Mouse (Mus musculus): ENCODE data around the gene Gm21190. TPM values are rescaled to one million over a fixed set of nuclear protein-coding genes. Genes with fewer than 3 reads are reported as not detected.
"Not testable (repeated sequence)": the region's sequence is repeated elsewhere in the genome, so short reads cannot be mapped to it uniquely, and the experiment has no call there.

Gene Gm21190
- polyA plus RNA-seq (2015; fragmentation: Nextera tagmentation; extraction: Ambion mirVana) = not detected in 2 replicates

GRCm38 (mm10) chr5:15529122-15529521 lies at the start of gene Gm21190:
Gm21190 (minus strand) TSS chr5:15529222.
- peaks cover 27% of the 10 kb centered on the region for H3K9me3 ChIP-seq
- H3K27ac ChIP-seq; ATAC-seq; H3K9ac ChIP-seq (replicated peaks); H3K4me3 ChIP-seq (replicated peaks); H3K4me2 ChIP-seq (replicated peaks); H3K36me3 ChIP-seq; H3K4me1 ChIP-seq (replicated peaks); H3K27me3 ChIP-seq: not testable (repeated sequence)
- WGBS = no CpG with 5 or more reads among the region's 1 CpGs

DNA sequence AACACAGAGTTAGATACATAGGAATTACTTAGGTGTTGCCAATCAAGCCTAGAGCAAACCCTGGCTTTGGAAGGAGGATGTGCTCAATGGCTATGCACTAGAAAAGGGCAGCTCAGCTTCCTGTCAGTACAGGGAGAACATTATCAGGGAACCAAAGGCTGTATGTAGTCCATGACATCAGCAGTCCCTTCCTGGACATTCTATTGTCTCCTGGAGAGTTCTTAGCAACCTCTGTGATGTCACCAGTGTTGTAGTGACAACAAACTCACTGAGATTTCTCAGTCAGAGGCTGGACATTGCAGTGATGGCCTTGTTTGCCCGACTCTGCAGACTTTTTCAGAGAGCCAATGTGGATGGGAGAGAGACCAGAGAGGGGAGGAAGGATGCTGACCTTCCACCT lies 48.0 kb upstream of the Gm21190 start, which contains the start of gene Gm21083:
Gene Gm21083 (plus strand): TSS at position 301 of the 400 bp plus-strand sequence.
- H3K27ac ChIP-seq; H3K4me2 ChIP-seq (replicated peaks); H3K4me3 ChIP-seq (replicated peaks); H3K4me1 ChIP-seq (replicated peaks); H3K27me3 ChIP-seq; ATAC-seq; H3K9ac ChIP-seq (replicated peaks); H3K36me3 ChIP-seq: not testable (repeated sequence)
- WGBS = 67% methylated on average over 1 of the region's 1 CpGs
- H3K9me3 ChIP-seq = peaks cover 13% of the 10 kb centered on the region; the same call in 1 of the 2 replicates

DNA sequence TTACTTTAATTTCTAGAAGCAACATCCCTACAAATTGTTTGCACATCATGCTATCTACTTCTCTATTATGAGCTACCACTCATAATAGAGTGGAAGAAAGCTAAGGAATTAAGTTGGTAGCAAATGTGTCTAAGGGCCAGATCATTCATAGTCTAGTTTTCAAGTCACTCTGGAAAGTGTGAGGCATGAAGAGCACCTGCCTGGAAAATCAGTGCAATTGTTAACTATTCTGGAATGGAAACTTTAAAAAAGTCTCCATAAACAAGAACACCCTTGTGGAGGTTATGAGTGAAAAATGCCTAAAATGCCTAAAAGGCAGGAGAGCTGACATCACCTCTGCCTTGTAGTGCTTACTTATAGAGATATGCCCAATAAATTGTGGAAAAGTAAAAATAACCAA lies 44.7 kb upstream of the Gm21190 start:
- H3K9ac ChIP-seq (replicated peaks); H3K36me3 ChIP-seq; ATAC-seq; H3K4me1 ChIP-seq (replicated peaks); H3K4me3 ChIP-seq (replicated peaks); H3K4me2 ChIP-seq (replicated peaks); H3K27me3 ChIP-seq; H3K27ac ChIP-seq: not testable (repeated sequence)
- peaks cover 12% of the 10 kb centered on the region; the same call in 1 of the 2 replicates for H3K9me3 ChIP-seq

DNA sequence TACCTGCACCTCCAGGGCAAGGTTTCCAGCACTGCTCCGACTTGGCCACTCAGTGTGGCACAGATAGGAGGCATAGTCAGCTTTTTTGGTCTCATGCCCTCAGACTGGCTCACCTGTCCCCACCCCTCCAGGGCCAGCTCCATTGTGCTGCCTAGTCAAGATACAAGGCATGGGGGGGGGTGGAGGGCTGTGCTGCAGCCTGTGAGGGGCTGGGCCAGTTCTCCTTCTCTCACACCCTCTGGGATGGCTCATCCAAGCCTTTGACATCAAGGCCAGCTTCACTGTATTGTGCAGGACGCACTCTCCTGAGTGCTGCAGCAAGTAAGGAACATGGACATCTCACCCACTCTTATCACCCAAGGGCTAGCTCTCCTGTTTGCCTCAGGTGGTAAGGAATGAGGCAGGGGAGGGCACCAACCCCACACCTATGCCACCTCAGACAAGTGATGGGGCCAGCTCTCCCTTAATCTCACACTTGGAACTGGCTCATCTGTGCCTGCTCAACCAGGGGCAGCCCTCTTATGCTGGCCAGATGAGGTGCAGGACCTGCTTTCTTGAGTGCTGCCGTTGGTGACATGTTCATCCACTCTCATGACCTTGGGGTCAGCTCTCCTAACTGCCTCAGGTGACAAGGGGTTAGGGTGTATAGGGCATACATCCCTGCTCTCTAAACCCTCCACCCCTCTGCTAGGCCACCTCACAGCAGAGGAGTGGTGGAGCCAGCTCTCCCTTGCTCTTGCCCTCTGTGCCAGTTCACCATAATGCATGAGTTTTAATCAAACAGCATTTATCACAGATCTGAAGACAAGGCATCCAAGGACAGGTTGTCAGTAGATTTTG lies 32.6 kb upstream of the Gm21190 start:
- H3K9ac ChIP-seq (replicated peaks); H3K36me3 ChIP-seq; H3K4me2 ChIP-seq (replicated peaks); H3K4me3 ChIP-seq (replicated peaks); H3K27me3 ChIP-seq; H3K27ac ChIP-seq; H3K4me1 ChIP-seq (replicated peaks): not testable (repeated sequence)
- WGBS = 83% methylated on average over 3 of the region's 3 CpGs
- H3K9me3 ChIP-seq = peaks cover 16% of the 10 kb centered on the region
- ATAC-seq = peak; percentile 63

DNA sequence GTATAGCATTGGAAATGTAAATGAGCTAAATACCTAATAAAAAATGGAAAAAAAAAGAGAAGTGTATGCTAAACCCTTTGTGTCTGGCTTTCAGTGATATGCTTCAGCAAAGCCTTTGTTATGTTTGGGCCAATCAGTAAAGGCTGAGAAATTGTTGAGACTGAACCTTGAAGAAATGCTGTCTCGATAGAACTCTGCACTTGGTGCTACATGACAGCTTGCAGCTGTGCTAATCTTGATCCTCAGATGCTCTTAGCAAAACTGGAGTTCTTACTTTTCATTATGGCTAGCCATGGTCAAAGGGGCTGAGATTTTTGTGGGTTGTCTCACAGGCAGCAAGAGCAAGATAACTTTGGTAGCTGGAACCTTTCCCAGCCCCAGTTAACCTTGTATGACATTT lies 29.6 kb upstream of the Gm21190 start:
- not testable (repeated sequence) for H3K4me1 ChIP-seq (replicated peaks); ATAC-seq; H3K4me3 ChIP-seq (replicated peaks); H3K9ac ChIP-seq (replicated peaks); H3K27me3 ChIP-seq; H3K36me3 ChIP-seq; H3K4me2 ChIP-seq (replicated peaks); H3K27ac ChIP-seq
- WGBS = 79% methylated on average over 1 of the region's 1 CpGs
- H3K9me3 ChIP-seq = peaks cover 22% of the 10 kb centered on the region

- not testable (repeated sequence) for ATAC-seq; H3K9ac ChIP-seq (replicated peaks); H3K4me2 ChIP-seq (replicated peaks); H3K27me3 ChIP-seq; H3K4me3 ChIP-seq (replicated peaks); H3K4me1 ChIP-seq (replicated peaks); H3K27ac ChIP-seq; H3K36me3 ChIP-seq
- WGBS = 17% methylated on average over 3 of the region's 3 CpGs
- peaks cover 19% of the 10 kb centered on the region for H3K9me3 ChIP-seq
These were observed 20.6 kb upstream of the Gm21190 start for GRCm38 (mm10) chr5:15549606-15550005.

DNA sequence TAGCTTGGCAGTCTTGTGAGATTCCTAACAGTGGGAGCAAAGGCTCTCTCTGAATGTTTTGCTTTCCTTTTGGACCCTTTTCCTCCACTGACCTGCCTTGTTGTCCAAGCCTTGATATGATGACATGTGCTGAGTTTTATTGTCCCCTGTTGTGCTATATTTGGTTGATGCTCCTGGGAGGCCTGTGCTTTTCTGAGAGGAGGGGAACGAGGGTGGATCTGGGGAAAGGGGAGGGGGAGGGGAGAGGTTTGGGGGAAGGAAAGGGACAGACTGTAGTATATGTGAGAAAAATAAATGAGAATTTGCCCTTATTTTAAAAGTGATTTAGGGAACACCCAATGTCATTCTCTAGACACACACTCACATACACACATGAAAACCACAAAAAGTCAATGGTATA lies 20.1 kb upstream of the Gm21190 start:
- not testable (repeated sequence) for H3K4me3 ChIP-seq (replicated peaks)
- WGBS = 36% methylated on average over 1 of the region's 1 CpGs

GRCm38 (mm10) chr5:15548642-15549041 lies 19.6 kb upstream of the Gm21190 start:
- H3K4me2 ChIP-seq (replicated peaks); H3K4me3 ChIP-seq (replicated peaks); H3K9ac ChIP-seq (replicated peaks); H3K4me1 ChIP-seq (replicated peaks); H3K36me3 ChIP-seq; H3K27ac ChIP-seq; H3K27me3 ChIP-seq; ATAC-seq: not testable (repeated sequence)
- 86% methylated on average over 6 of the region's 6 CpGs for WGBS
- H3K9me3 ChIP-seq = peaks cover 18% of the 10 kb centered on the region

More for the DNA sequence above, 20.1 kb upstream of the Gm21190 start:
- not testable (repeated sequence) for H3K36me3 ChIP-seq; H3K27me3 ChIP-seq; H3K9ac ChIP-seq (replicated peaks); H3K4me1 ChIP-seq (replicated peaks); H3K27ac ChIP-seq; H3K4me2 ChIP-seq (replicated peaks); ATAC-seq
- H3K9me3 ChIP-seq = peaks cover 19% of the 10 kb centered on the region

DNA sequence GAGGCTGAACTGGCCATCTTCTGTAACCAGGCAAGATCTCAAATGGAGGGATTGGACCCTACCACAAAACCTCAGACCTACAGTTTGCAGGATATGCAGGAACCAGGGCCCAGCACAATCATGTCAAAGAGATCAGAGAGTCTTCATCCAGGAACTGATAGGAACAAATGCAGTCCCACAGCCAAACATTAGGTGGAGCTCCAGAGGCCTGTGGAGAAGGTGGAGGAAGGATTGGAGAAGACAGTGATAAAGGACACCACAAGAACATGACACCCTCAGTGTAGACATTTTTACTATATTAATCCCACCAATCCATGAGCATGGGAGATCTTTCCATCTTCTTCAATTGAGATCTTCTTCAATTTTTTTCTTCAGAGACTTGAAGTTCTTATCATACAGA lies 6.6 kb downstream of the Gm21190 start:
- H3K4me2 ChIP-seq (replicated peaks) = not testable (repeated sequence)

DNA sequence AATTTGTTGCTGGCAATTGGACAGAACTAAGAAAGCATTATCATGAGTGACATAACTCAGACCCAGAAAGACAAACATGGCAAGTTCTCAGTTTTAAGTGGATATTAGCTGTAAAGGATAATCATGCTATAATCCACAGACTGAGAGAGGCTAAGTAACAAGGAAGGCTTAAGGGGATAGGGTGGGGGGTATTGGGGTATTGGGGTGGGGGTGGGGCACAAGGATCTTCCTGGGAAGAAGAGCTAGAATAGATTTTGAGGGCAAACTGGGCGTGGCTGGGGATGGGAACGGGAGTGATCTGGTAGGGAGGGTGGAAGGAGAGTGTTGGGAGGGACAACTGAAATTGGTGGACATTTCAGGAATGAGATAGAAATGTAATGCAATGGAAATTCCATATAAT lies 7.0 kb downstream of the Gm21190 start:
- 31% methylated on average over 2 of the region's 2 CpGs for WGBS
- not testable (repeated sequence) for H3K36me3 ChIP-seq, ATAC-seq

More for the DNA sequence above, 6.6 kb downstream of the Gm21190 start:
- H3K36me3 ChIP-seq; H3K9me3 ChIP-seq; H3K27ac ChIP-seq; H3K9ac ChIP-seq (replicated peaks); ATAC-seq; H3K27me3 ChIP-seq; H3K4me3 ChIP-seq (replicated peaks); H3K4me1 ChIP-seq (replicated peaks): not testable (repeated sequence)

DNA sequence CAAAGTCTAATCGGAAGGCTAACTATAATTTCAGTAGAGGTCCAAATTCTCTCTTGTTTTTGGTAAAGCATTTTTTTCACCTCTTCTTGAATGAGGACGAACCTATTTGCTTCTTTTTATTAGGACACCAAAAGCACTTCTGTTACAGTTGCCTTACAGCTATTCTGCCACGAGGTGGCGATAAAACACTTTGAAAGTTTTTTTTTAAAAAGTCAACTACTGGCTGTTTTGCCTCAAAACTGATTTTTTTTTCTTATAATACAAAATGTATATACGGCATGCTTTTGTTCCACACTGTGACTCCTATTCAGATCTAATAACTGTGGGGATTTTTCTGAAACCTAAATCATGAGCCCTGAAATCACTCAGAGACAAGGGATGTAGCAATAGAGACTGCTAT lies 8.6 kb downstream of the Gm21190 start:
- ATAC-seq; H3K9ac ChIP-seq (replicated peaks); H3K36me3 ChIP-seq; H3K27ac ChIP-seq; H3K27me3 ChIP-seq; H3K4me3 ChIP-seq (replicated peaks); H3K4me1 ChIP-seq (replicated peaks); H3K9me3 ChIP-seq; H3K4me2 ChIP-seq (replicated peaks): not testable (repeated sequence)
- WGBS = 23% methylated on average over 5 of the region's 5 CpGs

More for the DNA sequence above, 7.0 kb downstream of the Gm21190 start:
- not testable (repeated sequence) for H3K4me3 ChIP-seq (replicated peaks); H3K27me3 ChIP-seq; H3K4me1 ChIP-seq (replicated peaks); H3K9ac ChIP-seq (replicated peaks); H3K27ac ChIP-seq; H3K4me2 ChIP-seq (replicated peaks); H3K9me3 ChIP-seq

DNA sequence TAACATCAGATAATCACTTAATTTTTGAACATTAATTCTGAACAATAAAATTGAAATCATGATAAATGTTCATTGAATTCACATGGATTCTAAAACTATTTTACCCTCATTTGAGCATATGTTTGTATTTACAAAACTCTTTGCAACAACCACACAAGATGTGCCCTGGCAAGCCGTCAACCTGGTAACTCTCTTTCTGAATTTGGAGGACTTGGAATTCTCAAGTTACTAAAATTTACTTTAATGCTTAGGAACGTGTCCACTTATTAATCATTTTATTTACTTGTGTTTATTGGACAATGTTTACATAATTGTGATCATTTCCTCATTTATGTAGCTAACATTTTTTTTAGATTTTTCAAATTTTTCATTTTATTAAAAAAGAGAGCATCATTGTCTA lies 11.9 kb downstream of the Gm21190 start:
- not testable (repeated sequence) for ATAC-seq; H3K9me3 ChIP-seq; H3K36me3 ChIP-seq; H3K9ac ChIP-seq (replicated peaks); H3K4me3 ChIP-seq (replicated peaks); H3K4me1 ChIP-seq (replicated peaks); H3K4me2 ChIP-seq (replicated peaks); H3K27ac ChIP-seq; H3K27me3 ChIP-seq
- 74% methylated on average over 2 of the region's 2 CpGs for WGBS

DNA sequence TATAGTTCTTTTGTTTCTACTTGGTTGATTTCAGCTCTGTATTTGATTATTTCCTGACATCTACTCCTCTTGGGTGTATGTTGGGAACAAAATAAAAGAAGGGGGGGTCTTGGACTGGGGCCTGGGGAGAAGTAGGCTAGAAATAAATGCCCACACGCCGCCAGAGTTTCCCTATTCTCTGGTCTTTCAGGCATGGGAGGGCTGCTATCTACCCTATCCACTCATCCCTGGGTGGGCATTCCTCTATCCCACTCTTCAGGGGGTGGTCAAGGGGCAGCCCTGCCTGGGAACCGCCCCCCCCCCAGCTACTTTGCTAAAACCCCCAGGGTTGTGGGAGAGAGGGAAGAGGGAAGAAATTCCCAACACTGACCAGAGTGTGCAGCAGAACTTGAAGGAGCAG lies 16.8 kb downstream of the Gm21190 start:
- H3K4me2 ChIP-seq (replicated peaks) = not testable (repeated sequence)

More for the DNA sequence above, 16.8 kb downstream of the Gm21190 start:
- not testable (repeated sequence) for H3K27ac ChIP-seq; H3K9ac ChIP-seq (replicated peaks); H3K4me3 ChIP-seq (replicated peaks); H3K36me3 ChIP-seq; H3K27me3 ChIP-seq; H3K4me1 ChIP-seq (replicated peaks)
- ATAC-seq = 0 out of 2 replicates have a peak, but pooled peaks have one; percentile 37
- peaks cover 30% of the 10 kb centered on the region for H3K9me3 ChIP-seq
- 67% methylated on average over 3 of the region's 3 CpGs for WGBS

Measured in midbrain, embryonic 13.5 days (tissue).